Mouse (Mus musculus): ENCODE data around the gene Sec22c.

Gene Sec22c

DNA sequence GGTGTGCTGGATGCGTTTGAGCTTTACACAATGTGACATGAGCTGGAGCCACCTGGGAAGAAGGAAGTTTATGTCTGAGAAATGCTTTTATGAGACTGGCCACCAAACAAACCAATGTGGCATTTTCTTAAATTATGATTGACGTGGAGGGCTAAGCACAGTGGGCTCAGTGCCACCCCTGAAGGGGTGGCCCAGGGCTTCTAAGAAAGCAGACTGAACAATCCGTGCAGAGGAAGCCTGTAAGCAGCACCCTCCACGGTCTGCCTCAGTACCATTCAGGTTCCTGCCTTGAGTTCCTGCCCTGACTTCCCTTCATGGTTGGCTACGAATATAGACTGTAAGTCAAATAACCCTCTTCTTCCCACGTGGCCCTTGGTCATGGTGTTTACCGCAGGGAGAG is 14.6 kb downstream of the Sec22c start:
- no peak for DNase-seq

DNA sequence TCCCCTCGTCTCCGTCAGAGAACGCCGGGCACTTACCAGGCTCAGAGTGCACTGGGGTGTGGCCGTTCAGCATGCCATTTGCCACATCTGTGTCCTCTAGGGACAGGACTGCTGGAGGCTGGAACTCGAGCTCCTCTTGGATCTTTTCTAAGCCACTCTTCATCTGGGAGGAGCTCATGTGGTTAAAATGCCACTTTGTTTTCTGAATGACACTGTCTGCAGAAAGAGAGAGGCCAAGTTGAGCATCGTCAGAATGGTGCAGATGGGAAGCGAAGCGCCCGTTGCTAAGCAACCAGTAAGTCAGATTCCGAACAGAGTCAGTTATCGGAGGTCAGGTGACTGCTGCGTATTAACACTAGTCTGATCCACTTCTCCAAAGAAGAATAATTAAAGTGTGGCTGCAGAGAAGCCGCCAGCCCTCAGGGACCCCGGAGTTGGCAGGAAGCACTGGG is 15.1 kb downstream of the Sec22c start:
- no peak for DNase-seq

DNA sequence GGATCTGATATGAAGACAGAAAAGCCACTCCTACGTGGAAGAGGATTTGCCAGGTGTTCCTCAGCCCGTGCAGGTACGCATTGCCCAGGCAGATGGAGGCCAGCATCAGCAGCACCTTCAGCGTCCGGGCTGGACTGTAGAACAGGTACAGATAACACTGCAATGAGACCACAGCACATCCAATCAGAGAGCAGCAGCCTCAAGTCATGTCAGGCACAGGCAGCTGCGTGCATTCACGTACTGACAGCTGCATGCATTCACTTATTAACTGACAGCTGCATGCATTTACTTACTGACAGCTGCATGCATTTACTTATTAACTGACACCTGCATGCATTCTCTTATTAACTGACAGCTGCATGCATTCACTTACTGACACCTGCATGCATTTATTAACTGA is 20.6 kb downstream of the Sec22c start:
- DNase-seq = no peak

DNA sequence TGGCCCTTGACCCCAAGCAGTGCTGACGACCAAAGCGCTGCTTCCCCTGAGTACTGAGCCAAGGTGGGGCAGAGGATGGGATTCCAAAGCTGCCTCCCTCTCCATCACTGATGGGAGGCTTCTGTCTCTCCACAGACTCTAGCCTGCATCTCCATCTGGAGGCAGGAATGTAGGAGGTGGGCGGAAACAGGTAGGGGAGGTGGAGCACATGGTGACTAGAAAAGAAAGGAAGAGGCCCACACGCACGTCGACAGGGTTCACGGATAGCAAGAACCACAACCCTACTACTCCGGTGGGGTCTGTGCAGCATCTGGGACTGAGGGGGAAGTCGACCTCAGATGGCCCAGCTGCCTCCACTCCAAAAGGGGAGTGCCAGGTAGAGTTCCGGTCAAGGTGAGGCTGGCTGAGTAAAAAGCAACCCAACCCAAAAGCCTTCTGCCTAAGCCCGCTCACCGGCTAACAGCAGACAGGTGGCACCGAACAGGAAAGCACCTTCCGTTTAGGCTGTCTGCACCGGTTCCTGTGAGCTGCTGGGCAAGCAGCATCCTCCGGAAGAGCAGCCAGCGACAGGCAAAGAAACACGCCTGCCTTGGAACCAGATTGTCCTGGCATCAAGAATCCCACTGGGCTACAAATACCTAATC is 23.1 kb downstream of the Sec22c start:
- DNase-seq = no peak

DNA sequence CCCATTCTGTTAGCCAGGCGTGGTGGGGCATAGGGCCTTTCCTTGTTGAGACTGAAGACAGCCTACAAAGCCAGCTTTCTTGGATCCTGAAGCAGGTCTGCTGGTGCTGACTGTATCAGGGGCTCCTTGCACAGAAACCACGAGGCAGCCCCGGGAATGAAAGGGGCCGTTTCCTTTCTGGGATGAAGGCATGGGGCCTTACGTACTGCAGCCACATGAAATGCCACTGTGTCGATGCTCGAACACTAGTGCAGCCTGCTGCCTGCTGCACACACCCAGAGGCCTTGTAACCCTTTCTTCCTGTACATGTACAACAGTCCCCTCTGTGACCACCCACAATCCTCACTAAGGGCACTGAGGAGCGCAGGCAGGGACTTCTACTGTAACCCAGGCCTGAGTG is 24.1 kb downstream of the Sec22c start:
- no peak for DNase-seq

DNA sequence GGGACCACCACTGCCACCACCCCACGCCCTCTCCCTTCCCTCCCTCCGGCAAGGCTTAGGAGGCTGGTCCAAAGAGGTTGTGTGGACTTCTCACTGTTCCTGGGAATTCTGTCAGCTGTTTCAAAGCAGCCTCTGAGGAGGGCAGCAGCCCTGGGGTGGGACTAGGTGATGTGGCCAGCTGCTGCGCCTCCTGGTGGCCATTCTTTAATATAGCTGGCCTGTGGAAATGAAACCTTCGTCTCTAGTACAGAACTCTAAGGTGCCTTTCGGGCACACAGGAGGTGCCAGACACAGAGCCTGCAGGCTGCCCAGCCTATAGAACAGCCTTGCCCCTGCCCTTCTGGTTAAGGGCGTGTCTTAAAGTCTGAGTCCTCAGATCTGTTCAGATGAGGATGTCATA is 25.7 kb downstream of the Sec22c start:
- no peak for DNase-seq

DNA sequence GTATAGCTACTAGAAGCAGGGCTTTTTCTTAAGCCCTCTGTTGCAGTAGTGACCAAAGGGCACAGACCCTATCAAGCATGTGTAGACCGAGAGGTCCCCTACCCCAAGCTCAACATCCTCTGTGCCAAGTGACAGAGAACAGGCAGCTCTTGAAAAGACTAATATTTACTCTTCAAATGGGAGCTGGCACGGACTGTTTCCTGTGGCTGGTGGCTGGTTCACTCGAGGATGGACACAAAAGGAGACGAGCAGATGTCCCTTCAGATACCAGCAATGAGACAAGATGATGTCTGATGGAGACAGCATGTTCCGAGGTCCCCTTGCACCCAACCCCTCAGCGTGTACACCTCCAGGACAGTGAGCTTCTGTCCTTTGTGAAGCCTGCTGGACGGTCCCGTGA is 27.8 kb downstream of the Sec22c start:
- DNase-seq = no peak

DNA sequence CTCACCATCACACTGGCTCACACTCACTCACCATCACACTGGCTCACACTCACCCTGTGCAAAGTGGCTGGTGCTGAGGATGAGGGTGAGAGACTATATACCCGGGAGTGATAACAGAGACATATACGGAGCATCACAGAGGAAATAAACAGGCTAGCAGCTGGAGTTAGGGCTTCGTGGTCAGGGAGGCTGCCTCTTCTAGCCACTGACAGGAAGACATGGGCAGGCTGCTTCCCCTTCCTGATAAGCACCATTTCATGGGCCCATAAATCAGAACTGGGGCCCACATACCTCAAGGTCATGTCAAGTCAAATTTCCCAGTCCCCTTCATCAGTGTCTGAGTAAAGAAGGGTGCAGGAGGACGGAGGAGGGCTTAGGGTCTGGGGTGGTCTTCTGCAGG is 28.2 kb downstream of the Sec22c start:
- DNase-seq = no peak

DNA sequence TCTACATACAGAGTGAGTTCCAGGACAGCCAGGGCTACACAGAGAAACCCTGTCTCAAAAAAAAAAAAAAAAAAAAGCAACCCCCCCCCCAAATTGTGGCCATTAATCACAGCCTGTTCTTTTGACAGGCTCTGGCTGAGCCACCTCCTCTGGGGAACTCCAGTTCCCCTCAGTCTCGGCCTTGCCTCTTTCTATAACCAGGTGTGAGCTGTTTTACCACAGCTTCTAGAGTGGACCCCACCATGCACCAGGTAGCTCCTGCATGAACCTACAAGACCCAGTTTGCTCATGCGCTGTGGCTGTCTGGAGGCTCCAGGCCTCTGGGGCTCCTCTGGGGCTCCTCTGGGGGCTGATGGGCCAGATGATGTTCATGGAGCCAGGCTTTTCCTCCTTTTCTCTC is 29.7 kb downstream of the Sec22c start:
- DNase-seq = no peak

DNA sequence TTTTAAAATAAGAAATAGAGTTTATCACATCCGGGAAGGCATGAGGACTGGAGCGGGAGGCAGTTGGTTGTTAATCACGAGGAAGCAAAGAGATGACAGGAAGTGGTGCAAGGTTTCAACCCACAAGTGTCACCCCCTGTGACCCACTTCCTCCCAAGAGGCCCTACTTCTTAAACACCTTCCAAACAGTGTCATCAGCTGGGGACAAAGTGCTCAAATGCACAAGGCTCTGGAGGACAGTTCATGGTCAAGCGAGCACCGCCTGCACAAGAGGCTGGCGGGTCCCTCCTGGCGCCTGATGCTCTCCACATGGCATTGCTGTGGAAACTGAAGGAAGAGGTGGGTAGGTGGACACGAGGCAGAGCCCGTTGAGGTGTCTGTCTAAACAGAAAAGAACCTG is 30.3 kb downstream of the Sec22c start:
- DNase-seq = peak; percentile 24

DNA sequence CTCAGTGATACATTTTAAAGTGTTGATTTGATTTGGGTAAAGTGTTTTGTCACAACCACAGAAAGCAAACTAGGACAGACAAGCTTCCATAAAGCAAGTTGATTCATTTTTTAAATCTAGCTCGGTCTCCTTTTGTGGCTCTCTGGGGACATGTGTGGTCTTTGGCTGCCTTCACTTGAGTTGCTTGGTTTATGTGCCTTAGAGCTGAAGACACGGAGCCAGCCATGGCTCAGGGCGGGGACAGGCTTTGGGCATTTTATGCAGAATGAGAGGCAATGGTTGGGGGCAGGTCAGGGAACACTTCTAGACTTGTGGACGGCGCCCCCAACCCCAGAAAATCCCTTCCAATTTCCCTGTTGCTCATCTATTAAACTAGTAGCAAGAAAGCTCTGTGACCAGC is 31.6 kb downstream of the Sec22c start:
- no peak for DNase-seq

DNA sequence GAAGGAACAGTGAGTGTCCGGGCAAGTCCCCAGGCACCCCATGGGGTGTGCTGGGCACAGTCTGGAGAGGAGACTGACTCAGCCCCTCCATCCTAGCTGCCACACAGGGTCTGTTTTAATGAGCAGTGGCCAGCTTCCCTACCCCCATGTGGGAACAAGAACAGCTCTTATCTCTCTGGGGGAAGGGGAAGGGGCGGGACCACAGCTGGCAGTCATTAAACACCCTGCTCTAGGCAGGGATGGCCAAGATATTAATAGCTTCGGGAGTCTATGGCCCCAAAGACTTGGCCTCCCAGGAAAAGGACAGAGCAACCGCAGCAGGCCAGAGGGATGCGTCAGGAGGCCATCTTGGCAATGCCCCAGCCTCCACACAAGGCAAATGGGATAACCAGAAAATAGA is 33.0 kb downstream of the Sec22c start:
- peak; percentile 14 for DNase-seq

DNA sequence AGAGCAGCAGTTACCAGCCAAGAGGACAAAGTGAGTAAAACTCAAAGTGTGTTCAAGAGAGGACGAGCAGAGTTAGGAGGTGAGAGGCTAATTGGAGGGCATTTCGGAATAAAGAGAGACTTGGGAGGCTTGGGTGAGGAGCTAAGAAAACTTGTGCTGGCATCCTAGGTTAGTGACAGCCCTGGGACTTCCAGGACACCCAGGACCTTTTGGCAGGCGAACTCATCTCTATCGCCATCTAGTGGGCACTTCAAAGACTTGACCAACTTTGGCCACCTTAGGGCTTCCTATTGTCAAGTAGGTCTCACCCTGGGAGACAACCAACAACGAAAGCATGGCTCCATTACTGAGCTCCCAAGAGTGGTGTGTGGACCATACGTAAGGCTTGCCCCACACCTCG is 34.0 kb downstream of the Sec22c start:
- peak; percentile 31 for DNase-seq

DNA sequence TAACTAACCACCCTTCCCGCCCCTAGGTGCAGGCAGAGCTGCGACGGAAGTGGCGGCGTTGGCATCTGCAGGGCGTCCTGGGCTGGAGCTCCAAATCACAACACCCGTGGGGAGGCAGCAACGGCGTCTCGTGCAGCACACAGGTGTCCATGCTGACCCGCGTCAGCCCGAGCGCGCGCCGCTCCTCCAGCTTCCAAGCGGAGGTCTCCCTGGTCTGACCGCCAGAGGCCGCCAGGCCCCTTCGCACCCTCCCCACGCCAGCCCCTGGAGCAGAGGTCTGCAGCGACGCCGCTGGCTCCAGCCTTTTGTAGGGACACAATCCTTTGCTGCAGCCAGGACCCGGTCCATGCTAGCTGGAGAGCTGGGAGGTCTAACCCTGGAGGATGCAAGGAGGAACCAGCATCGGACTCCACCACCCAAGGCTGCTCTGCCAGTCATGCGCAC is 35.9 kb downstream of the Sec22c start:
- peak; percentile 18 for DNase-seq

DNA sequence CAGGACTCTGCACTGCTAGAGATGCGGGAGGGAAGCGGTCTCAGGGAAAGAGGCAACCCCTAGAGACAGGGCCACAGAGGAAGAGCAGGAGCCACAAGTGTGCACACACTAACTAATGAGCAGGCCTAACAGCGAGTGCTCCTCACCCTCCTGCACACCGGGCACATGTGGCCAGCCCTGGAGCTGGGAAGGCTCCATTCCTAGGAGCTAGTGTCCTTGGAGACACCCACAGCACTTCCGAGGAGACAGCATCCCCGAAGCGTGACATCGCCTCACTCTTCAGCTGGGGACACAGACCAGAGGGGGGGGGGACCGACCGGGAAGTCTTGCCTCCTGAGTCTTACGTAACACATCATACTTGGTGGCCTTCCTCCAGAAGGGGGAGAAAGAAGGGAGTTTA is 37.5 kb downstream of the Sec22c start:
- DNase-seq = no peak

DNA sequence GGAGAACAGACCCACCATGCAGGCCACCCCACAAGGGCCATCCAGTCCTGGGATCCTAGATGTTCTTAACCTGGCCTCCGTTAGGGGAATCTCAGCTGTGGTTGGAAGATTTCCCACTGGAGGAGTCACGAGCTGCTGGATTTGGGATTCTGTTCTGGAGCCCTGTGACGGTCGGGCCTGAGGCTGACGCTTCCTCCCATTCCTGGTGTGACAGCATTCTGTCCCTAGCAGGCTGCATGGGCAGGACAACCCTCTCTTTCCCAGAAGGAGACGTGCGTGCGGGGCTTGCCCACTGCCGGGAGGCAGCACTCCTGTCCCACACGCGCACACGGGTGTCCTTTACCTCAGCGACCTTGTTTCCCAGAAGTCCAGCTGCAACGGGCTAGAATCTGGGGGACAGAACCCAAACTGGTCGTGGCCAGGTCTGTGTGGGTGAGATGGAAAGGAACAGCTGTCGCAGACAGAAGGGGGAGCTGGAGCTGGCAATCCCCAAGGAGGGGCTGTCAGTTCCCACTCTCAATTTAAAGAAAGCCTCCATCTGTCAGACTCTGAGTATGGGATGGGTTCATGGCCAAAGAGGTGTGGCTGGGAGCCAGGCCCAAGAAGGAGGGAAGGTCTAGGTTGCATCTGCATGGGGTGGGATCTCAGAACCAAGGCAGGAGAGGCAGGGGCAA is 38.2 kb downstream of the Sec22c start:
- no peak for DNase-seq

DNA sequence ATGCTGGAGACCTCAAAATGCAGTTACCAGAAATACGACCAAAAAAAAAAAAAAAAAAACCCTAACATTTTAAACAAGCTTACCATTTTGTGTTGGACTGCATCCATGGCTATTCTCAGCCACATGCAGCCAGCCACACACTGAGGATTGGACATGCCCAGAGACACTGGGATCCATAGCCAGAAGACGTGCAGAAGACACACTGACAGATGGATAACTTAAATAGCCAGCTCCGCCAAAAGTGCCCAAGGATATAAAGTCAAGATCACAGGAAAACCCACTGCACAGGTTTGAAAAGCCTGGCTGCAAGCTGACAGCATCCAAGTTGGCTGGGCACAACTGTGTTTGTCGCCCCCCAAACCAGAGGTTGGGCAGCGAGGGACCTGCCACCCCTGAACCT is 41.2 kb downstream of the Sec22c start:
- no peak for DNase-seq

DNA sequence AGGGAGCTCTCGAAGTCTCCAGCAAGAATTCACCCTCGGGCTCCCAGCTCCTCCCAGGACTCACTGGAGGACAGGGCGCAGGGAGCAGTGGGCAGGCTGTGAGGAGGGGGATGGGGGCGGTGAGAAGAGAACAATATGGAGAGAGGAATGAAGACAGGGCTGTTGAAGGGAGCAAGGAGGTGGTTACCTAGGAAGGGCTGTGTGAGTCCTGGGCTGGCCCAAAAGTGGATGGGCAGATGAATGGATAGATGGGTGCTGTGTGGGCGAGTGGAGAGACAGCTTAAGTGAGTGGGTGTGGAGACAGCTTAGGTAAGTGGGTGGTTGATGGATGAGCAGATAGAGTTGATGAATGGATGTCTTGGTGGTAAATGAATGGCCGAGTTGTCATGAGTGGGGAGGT is 41.8 kb downstream of the Sec22c start:
- no peak for DNase-seq

DNA sequence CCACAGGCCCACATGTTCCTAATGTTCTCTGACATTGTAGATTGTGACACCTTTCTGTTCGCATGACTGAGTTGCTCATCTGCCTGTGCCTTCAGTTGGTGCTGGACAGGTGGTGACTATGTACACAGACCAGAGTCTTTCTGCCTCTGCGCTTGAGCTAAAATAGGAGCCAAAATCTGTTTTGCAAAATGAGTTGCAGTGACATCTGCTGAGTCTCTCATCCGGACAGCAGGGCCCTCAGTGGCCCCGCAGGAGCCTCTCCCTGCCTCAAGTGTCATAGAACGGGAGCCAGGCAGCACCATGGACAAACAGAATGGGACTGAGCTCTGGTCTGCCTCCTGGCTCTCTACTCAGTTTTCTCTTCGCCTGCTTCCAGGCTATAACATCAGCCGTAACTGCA is 45.5 kb downstream of the Sec22c start:
- DNase-seq = no peak

DNA sequence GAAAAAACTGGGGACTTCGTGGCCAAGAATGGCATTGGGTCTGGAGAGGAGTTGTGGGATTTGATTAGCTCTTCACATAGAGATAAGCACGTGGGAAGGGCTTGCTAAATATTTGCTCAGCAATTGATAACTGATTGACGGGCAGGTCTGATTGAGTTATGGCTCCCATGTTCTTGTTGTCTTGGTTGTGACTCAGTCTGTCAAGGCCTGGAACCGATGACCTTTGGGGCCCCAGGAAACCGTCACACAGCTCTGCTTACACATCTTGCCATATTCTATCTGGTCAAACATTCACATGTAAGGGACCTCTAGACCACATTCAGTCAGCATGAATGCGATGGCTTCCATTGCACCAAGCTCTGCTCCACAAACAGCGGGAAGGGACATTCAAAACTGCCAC is 47.0 kb downstream of the Sec22c start:
- DNase-seq = no peak

DNA sequence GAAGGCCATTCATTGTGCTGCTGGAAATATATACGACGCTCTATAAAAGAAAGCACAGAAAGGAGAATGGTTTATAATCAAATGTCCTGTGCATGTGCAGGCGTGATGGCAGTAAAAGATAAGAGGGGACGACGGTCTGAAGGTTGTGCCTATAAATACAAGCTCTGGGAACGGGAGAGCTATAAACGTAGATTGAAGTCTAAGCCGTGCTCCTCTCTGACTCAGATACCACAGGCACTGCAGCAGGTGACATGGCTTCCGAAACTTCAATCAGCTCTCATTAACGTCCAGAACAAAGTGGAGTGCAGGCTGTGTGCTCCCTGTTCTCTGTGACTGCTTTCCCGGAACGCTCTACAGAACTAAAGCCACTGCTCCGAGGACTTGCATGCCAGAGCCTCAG is 48.1 kb downstream of the Sec22c start:
- no peak for DNase-seq

DNA sequence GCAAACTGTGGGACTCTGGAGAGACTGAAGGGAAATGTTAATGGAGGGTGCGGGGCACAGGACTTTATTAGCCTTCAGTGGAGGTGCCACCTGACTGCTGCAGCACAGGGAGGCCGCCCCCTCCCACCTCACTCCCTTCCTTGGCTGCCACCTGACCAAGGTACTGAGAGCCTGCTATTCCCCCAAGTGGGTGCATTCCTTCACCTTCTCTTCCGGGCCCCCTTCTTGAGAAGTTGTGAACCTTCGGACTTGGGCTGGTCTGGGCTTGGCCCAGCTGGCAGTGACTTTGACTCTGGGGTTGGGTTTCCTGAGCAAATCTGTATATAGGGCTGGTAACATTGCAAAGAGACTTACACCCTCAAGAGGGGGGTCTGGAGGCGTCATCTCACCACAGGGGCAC is 49.0 kb downstream of the Sec22c start:
- no peak for DNase-seq

DNA sequence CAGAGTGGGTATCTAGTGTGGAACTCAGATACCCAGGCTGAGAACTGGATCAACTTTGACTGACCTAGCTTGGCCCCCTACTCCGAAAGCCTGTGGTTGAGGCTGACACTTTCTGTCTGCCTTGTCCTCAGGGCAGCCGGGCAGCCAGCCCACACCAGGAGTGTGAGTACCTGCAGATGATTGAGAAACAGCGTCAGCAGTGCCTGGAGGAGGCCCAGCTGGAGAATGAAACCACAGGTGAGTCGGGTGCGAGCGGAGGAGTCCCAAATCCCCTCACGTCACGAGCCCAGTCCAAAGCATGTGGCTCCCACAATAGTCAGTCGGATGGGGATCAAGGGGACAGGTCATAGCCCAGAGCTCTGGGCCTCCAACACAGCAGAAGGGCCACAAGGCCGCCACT is 51.6 kb downstream of the Sec22c start:
- DNase-seq = no peak

DNA sequence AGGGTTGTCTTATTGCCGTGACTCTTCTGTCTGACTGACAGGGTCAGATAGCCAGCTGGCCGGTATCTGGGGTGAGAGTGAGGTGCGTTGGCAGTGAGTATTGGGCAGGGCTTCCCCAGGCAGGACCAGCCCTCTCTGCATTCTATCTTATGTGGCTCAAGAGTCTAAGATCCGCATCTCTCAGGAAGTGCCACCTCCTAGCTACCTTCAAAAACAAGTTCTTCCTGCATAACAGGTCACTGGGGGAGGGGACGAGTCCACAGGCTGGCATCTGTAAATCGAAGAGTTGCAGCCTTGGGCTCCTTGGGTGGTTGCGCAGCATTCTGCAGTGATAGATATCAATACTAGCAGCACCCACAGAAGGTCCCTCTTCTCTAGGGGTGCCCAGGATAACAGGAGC is 58.3 kb downstream of the Sec22c start:
- no peak for DNase-seq

DNA sequence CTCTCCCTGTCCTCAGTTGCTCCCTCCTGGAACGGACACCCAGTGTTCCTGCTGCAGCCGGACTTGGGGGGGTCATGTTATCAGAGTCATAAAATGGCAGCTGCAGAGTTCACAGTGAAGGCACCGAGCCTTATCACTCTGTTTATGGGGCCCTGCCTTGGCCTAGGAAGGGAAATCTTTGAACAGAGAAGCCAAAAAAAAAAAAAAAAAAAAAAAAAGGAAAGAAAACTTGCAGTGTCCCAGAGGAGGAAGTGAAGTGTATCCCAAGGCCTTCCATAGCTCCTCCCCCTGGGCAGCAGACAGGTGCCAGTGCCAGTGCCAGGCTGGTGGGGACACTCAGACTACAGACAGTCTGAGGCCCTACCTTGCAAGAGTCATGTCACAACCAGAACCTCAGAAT is 60.4 kb downstream of the Sec22c start:
- DNase-seq = no peak
